Comparison of ENCODE assay signal across 13 mouse cellular contexts in the genomic region with DNA sequence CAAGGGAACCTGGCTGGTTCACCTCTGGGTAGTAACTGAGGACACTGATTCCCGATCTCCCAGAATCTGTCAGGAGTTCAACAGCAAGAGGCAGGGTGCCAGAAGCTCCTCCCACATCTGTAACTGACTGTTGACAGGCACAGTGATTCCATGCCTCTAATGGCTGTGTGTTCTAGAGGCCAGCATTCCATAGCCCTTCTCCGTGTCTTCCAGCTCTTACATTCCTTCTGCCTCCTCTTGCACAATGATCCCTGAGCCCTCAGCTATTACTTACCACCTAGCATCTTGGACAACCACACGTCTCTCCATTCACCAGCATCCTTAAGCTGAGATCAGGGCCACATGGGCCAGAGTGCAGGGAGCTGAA.
A peak's percentile ranks its signal among the peaks of the same experiment; 100 is the strongest.
DNase-seq lines count a peak whose midpoint lies in the region; ATAC-seq and TF ChIP-seq lines count a peak whose summit lies in the region.
"Had no signal": no experiment of that assay in that cellular context is flagged by ENCODE, and none has a peak within 500 bp of the region (broad histone marks: within the 10 kb centered on the region; RNA-seq: fewer than 3 reads in every experiment).

No protein-coding gene starts in this region.

- H3K4me2 ChIP-seq in lung, embryonic 15.5 days, result no peak overlapping the region
- H3K4me2 ChIP-seq in forebrain, embryonic 14.5 days (ENCODE audit: low read length), result no peak overlapping the region
- H3K4me2 ChIP-seq in liver, postnatal 0 days (ENCODE audit: low read depth, low read length), result no peak overlapping the region
- H3K4me2 ChIP-seq: hindbrain, embryonic 13.5 days had no signal

- no peak overlapping the region for H3K4me3 ChIP-seq in C2C12 (ENCODE audit: insufficient read depth, poor library complexity, severe bottlenecking)
- H3K4me3 ChIP-seq in lung, embryonic 15.5 days, result no peak overlapping the region
- H3K4me3 ChIP-seq in forebrain, embryonic 14.5 days (ENCODE audit: low read depth, low read length), result no peak overlapping the region
- no peak overlapping the region for H3K4me3 ChIP-seq in liver, postnatal 0 days (ENCODE audit: low read depth, low read length)
- H3K4me3 ChIP-seq: hindbrain, embryonic 13.5 days had no signal

- intact Hi-C loops in heart, postnatal 25 days (cut with DNase I), result no loop called here

- H3ac ChIP-seq in C2C12 (ENCODE audit: control insufficient read depth, insufficient read length, low read depth), result no peak overlapping the region

- H3K79me2 ChIP-seq in C2C12 (ENCODE audit: control insufficient read depth, insufficient read depth), result no peaks in the 10 kb centered on the region

- TF ChIP-seq EP300 in liver, postnatal 0 days (IDR thresholded peaks at IDR 0.05; ENCODE audit: low read depth), result no peak

- no peak overlapping the region for H3K27ac ChIP-seq in lung, embryonic 15.5 days
- H3K27ac ChIP-seq in forebrain, embryonic 14.5 days (ENCODE audit: low read depth, low read length), result no peak overlapping the region
- H3K27ac ChIP-seq in liver, postnatal 0 days (ENCODE audit: low read depth), result no peak overlapping the region
- H3K27ac ChIP-seq: hindbrain, embryonic 13.5 days; macrophage had no signal

- peak; percentile 64; the same call in 1 of the 2 replicates for ATAC-seq in lung, embryonic 15.5 days (ENCODE audit: borderline replicate concordance, extremely low read depth, low FRiP score, low TSS enrichment)
- no peak for ATAC-seq in forebrain, embryonic 14.5 days
- no peak for ATAC-seq in liver, postnatal 0 days
- ATAC-seq: activated CD4-positive, CD25-positive, alpha-beta regulatory T cell, adult 4 months had no signal

- H3K27me3 ChIP-seq in C2C12 (ENCODE audit: control insufficient read depth, insufficient read depth, insufficient read length), result no peaks in the 10 kb centered on the region
- H3K27me3 ChIP-seq in lung, embryonic 15.5 days, result peaks cover 44% of the 10 kb centered on the region
- no peaks in the 10 kb centered on the region for H3K27me3 ChIP-seq in forebrain, embryonic 14.5 days (replicated peaks; ENCODE audit: control insufficient read depth, insufficient read depth, low read length)
- H3K27me3 ChIP-seq in liver, postnatal 0 days (ENCODE audit: insufficient read depth, low read length), result no peaks in the 10 kb centered on the region

- DNase-seq in heart, adult 11 months, result peak; percentile 95
- DNase-seq in heart, postnatal 25 days (ENCODE audit: low spot score), result no peak
- peak; percentile 49 for DNase-seq in heart, adult 8-10 months (ENCODE audit: low spot score)
- no peak for DNase-seq in forebrain, embryonic 14.5 days (ENCODE audit: low spot score)
- DNase-seq in ovary, postnatal 10 days (ENCODE audit: low spot score), result no peak
- DNase-seq in liver, postnatal 0 days, result no peak
- DNase-seq: cerebellum, adult 11 months; right cerebral cortex, postnatal 25 days had no signal

- H3K9ac ChIP-seq in lung, embryonic 15.5 days, result no peak overlapping the region
- H3K9ac ChIP-seq in forebrain, embryonic 14.5 days (ENCODE audit: low read length), result no peak overlapping the region
- no peak overlapping the region for H3K9ac ChIP-seq in liver, postnatal 0 days (replicated peaks)
- H3K9ac ChIP-seq: hindbrain, embryonic 13.5 days had no signal

- H3K36me3 ChIP-seq in C2C12 (ENCODE audit: control insufficient read depth, insufficient read depth), result no peaks in the 10 kb centered on the region
- no peaks in the 10 kb centered on the region for H3K36me3 ChIP-seq in lung, embryonic 15.5 days
- no peaks in the 10 kb centered on the region for H3K36me3 ChIP-seq in forebrain, embryonic 14.5 days (ENCODE audit: control insufficient read depth, insufficient read depth, low read length)
- H3K36me3 ChIP-seq in liver, postnatal 0 days (replicated peaks; ENCODE audit: insufficient read depth, low read length), result no peaks in the 10 kb centered on the region
- H3K36me3 ChIP-seq: hindbrain, embryonic 13.5 days had no signal

- no peaks in the 10 kb centered on the region for H3K9me3 ChIP-seq in lung, embryonic 15.5 days
- no peaks in the 10 kb centered on the region for H3K9me3 ChIP-seq in forebrain, embryonic 14.5 days (replicated peaks; ENCODE audit: control insufficient read depth, low read length)
- H3K9me3 ChIP-seq in liver, postnatal 0 days (ENCODE audit: low read length), result no peaks in the 10 kb centered on the region
- H3K9me3 ChIP-seq: hindbrain, embryonic 13.5 days had no signal

- H3K4me1 ChIP-seq in lung, embryonic 15.5 days, result peaks cover 7% of the 10 kb centered on the region
- H3K4me1 ChIP-seq in forebrain, embryonic 14.5 days (ENCODE audit: control insufficient read depth, insufficient read depth, low read length), result no peaks in the 10 kb centered on the region; the same call in 1 of the 2 replicates
- H3K4me1 ChIP-seq in liver, postnatal 0 days (ENCODE audit: insufficient read depth), result no peaks in the 10 kb centered on the region

- 21% methylated on average over 3 of the region's 3 CpGs for WGBS in lung, embryonic 15.5 days
- 46% methylated on average over 3 of the region's 3 CpGs for WGBS in forebrain, embryonic 14.5 days
- 39% methylated on average over 3 of the region's 3 CpGs for WGBS in liver, postnatal 0 days (ENCODE audit: insufficient replicate concordance)

- no peak for TF ChIP-seq CTCF in C2C12 (IDR thresholded peaks at IDR 0.05; ENCODE audit: control insufficient read depth, insufficient read depth, insufficient read length)
- TF ChIP-seq CTCF in liver, postnatal 0 days (IDR thresholded peaks at IDR 0.05; ENCODE audit: low read depth), result no peak

- no peaks in the 10 kb centered on the region for H3K79me3 ChIP-seq in C2C12 (ENCODE audit: low read depth)

TF ChIP-seq in C2C12, 6 proteins besides CTCF, POLR2A, EP300 and RAD21:
- no peak for TF ChIP-seq FOSL1 (IDR thresholded peaks at IDR 0.05; ENCODE audit: insufficient read depth, low read length, poor library complexity, severe bottlenecking)
- peak; percentile 76 for TF ChIP-seq CEBPB (IDR thresholded peaks at IDR 0.05; ENCODE audit: low read depth)

Comparison
In these comparisons a context has a peak if more than half of its experiments do, and no peak if none do; other contexts are left out.
1. DNase-seq: peak in heart, adult 11 months (single experiment) and heart, adult 8-10 months (single experiment); none in heart, postnatal 25 days (single experiment), forebrain, embryonic 14.5 days (single experiment), ovary, postnatal 10 days (single experiment) and liver, postnatal 0 days (single experiment).